Mouse (Mus musculus) adipocyte (in vitro differentiated cells): Measurements from ENCODE around the gene Tomm20l.
"Not testable (repeated sequence)": the region's sequence is repeated elsewhere in the genome, so short reads cannot be mapped to it uniquely, and the experiment has no call there.

ENCODE experiments used
- DNase-seq: peaks from one replicate; pipeline ENCODE4 v3.0.0-alpha.2; 2016; ENCODE audit warnings: low spot score

The Tomm20l gene

GRCm38 (mm10) chr12:71111331-71111730 lies at the start of gene Tomm20l:
TSS of gene Tomm20l (plus strand) at chr12:71111428.
- no peak for DNase-seq

DNA sequence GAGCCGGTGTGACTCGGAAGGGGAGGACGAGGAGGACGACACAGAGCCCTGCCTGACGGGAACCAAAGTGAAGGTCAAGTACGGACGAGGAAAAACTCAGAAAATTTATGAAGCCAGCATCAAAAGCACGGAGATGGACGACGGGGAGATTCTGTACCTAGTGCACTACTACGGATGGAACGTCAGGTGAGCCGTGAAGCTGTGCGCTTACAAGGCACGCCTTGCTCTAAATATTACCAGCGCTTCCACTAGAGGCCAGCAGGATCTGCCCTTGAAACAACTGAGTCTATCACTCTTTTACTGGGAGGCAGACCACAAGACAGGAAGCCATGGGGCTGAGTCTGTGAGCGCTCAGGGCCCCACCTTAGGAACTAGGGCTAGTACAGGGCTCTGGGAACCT lies 41.4 kb upstream of the Tomm20l start:
- no peak for DNase-seq

DNA sequence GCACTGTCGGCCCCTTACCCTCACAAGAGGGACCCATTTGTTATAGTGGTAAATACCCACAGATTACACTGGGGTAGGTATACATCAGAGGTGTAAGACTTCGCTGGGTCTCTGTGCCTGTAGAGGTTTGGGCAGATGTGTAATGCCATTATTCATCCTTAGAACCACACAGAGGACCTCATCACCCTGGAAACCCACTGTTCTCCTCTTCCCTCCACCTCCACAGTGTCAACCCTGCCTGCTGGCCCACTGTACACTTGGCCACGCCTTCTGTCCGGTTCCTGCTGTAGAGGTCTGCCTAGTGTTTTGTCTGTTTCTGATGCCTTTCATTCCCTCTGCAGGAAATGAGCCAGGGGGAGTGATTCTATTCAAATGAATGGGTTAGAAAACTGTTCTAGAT lies 39.2 kb upstream of the Tomm20l start:
- no peak for DNase-seq

DNA sequence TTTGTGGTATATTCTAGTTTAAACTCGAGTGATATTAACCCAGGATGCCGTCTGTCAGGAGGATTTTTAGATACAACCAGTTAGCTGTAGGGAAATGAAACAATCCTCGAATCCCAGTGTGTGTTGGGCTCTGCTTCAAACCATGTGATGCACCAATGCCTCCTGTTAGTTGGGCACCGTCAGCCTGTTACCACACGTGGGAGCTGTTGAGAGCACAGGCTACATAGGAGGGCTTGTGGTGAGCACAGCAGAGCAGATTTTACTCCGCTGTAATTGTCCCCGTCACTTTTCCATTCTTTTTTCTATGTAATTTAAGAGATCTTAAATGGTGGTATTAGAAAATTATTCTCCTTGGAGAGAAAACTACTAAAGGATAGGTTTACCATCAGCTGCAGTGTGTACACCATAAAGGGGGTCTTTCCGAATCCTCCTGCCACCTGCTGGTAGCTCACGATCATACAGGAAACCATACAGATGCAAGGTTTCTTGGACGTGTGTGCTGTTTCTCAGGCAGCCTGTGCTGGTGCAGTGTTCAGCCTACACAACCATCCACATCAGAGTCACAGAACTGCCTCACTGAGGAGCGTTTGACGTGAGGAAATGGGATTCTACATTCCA lies 38.0 kb upstream of the Tomm20l start:
- no peak for DNase-seq

DNA sequence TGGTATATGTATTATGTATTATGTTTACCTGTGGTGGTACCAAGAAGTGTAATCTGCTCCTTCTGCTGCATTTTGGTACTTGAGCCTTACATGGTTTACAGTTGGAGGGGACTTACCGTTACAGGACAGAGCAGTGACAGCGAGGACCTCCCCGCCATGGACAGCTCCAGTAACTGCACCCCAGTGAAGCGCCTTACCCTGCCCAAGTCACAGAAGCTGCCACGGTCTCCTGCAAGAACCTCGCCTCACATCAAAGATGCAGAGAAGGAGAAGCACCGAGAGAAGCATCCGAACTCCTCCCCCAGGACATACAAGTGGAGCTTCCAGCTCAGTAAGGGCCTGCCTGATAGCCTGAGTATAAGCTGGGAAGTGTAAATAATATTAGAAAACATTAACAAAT lies 24.9 kb upstream of the Tomm20l start:
- no peak for DNase-seq

GRCm38 (mm10) chr12:71104275-71104674 lies 7.0 kb upstream of the Tomm20l start:
- not testable (repeated sequence) for DNase-seq

DNA sequence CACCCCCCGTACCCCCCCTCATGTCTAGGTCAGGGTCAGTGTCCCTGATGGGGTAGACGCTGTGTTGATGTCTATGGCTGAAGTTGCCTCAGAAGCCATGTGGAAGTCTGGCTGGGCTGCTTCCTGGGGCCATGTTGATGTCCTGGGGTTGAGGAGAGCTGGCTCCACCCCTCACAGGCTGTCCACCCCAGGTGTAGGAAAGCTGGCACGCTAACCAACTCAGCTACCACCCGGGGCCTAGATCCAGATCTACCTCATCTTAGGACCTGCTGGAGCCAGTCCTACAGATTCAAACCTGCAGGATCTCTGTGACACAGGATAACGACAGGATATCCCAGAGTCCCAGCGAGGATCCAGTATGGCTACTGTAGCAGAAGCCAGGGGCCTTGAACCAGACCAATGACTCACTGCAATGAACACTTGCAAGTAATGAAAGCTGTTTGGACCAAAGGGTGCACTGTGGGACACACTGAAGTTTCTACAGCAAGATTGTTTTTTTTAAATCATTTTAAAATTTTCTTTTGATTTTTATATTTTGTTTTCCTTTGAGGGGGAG lies 3.9 kb upstream of the Tomm20l start:
- DNase-seq = no peak

- no peak for DNase-seq
Observed at GRCm38 (mm10) chr12:71113074-71113473, 1.8 kb downstream of the Tomm20l start.

DNA sequence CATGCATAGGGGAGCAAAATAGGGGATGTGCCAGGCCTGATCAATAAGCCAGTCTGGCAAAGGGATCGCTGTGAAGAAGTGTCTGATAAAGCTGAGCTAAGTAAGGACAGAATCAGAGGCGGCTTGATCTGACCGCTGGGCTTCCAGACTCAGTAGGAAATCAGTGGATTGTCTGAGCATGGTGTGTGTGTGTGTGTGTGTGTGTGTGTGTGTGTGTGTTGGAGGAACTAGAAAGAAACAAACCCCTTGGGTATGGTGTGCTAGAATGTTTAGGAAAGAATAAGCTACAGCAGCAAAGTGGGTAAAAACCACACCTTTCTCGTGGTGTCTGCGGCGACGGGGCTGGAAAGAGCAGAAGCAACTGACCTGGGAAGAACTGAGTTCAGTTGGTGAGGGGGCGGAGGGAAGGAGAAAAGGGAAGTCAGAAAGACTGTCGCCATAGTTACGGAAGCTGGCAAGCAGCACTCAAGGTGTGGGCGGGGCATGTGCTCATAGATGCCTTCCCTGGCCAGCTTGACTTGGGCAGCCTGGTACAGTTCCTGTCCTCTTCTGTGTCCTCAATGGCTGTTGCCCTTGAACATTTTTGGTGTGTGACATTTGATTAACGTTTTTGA lies 2.6 kb downstream of the Tomm20l start:
- no peak for DNase-seq

DNA sequence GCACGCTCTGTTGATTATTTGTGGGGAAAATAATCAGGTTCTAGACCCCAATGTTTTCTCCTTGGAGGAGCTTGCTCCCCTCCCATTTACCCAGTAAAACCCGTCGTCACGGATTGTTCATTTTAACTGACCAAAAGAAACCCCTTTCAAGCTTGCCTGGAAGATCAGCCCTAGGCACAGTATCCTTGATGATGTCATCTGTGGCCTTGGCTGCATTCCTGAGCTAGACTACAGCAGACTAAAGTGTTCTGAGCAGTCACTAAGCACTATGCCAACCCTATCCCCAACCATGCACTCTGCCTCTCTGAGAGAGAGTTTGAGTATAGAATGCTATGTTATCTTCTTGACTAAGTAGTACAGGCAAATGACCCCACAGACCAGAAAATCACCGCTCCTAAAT lies 5.2 kb downstream of the Tomm20l start:
- peak; percentile 45 for DNase-seq

GRCm38 (mm10) chr12:71122731-71123130 lies 11.5 kb downstream of the Tomm20l start:
- no peak for DNase-seq

- DNase-seq = no peak
Observed at GRCm38 (mm10) chr12:71123286-71123685, 12.1 kb downstream of the Tomm20l start.

DNA sequence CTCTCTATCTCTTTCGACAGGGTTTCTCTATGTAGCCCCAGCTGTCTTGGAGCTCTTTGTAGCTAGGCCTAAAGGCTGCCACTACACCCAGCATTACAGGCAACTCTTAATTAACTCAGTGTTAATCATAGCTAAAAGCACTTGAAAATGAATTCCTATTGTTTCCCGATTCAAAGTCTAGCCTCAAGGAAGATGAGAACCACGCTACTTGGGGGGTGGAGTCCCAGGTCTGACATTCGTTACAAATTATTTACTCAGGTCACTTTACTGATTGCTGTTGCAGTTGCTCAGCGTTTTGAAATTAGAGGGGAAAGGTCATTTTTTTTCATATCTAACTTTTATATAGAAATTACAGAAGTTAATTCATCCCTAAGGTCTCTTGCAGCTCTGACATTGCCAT lies 24.4 kb downstream of the Tomm20l start:
- DNase-seq = no peak

- peak; percentile 83 for DNase-seq
Observed at GRCm38 (mm10) chr12:71136130-71136973, 25.1 kb downstream of the Tomm20l start, which contains the start of the genes Timm9 and 2700049A03Rik. TSS of gene Timm9 (minus strand) at chr12:71136684. TSS of gene 2700049A03Rik (plus strand) at chr12:71136848.

GRCm38 (mm10) chr12:71136974-71137491 lies 25.8 kb downstream of the Tomm20l start:
- peak; percentile 92 for DNase-seq

DNA sequence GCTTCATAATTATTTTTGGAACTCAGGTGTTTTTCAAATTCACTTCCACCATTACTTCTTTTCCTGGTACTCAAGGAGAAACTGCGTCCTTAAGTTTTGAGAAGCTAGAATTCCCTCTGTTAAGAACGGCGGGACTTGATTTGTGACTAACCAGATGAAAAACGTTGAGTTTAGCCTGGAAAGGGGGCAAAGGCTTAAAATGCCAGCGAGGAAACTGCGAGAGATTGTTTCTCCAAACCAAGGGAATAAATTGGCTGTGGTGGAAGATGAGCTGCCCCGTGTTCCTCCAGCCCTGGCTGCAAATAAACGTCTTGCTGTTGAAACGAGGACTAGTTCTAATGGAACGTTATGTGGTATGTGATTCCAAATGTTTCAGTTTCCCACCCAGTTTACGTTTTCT lies 26.5 kb downstream of the Tomm20l start:
- DNase-seq = no peak

DNA sequence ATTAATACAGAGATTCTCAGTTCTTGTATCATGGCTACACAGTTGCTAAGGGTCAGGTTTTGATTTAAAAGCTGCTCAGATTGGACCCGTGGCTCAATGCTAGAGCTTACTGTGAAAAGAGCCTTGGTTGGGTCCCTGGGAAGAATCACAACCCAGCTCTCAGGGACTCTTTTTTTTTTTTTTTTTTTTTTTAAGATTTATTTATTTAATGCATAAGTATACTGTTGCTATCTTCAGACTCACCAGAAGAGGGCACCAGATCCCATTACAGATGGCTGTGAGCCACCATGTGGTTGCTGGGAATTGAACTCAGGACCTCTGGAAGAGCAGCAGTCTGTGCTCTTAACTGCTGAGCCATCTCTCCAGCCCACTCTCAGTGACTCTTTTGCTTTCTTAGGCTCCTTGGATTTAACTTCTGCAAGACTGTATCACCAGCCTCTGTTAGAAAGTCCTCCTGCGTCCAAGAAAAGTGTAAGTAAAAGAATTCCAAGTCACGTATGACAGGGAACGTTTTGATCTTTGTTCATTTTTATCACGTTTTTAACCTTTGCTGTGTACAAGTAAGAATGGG lies 28.1 kb downstream of the Tomm20l start:
- DNase-seq = no peak

- no peak for DNase-seq
Observed at GRCm38 (mm10) chr12:71141189-71141588, 30.0 kb downstream of the Tomm20l start.

DNA sequence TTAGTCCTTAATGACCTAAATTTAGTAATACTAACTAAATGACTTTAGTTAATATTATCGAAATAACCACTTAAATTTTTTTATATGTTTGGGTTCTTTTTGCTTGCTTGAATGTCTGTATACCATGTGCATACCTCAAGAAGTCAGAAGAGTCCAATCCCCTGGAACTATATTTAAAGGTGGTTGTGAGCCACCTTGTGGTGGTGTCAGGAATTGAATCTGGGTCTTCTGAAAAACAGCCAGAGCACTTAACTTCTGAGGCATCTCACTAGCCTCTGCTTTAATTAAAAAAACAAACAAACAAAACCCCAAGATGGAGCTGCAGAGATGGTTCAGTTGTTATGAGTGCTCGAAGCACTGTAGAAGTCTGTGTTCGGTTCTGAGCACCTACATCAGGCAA lies 36.4 kb downstream of the Tomm20l start:
- DNase-seq = peak; percentile 65

DNA sequence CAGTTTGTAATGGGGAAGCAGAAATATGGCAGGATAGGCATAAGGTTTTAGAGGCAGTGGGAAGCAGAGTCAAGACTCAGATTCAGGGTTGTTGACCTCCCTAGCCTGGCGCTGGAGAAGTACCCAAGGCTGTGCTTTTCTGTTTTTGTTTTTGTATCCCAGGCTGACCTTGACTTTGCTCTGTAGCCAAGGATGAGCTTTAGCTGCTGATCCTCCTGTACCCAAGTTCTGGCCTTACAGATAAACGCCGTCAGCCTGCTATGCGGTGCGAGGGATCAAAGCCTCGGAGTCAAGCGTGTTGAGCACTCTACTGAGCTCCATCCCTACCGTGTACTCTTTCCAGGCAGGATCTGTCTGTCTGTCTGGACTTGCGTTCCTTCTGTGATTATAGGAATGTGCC lies 37.6 kb downstream of the Tomm20l start:
- no peak for DNase-seq

GRCm38 (mm10) chr12:71149456-71149855 lies 38.2 kb downstream of the Tomm20l start:
- no peak for DNase-seq

DNA sequence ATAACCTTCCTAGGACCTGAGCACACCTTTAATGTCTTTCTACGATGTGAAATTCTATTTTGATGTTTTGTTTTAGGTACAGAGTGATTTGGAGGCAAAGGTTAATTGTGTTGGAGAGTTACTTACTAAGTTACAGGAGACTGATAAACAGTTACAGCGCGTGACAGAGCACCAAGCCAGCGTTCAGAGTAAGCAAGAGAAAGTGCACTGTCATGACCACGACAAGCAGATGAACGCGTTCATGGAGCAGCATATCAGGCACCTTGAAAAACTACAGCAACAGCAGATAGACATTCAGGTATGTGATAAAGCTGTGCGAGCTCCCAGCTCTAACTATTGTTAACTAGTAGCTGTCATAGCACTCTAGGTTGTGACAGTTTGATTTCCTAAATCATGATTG lies 38.9 kb downstream of the Tomm20l start:
- no peak for DNase-seq
